Mouse (Mus musculus): ENCODE measurements at regions not wholly inside any gene's neighbourhood (a gene's known extent, or its start where the extent isn't known, plus 50 kb on each side); places are given as distances from the start of the nearest gene placed in this dataset.

- no peak for DNase-seq (ENCODE audit: extremely low spot score)
These were observed 79.8 kb upstream of the Tnik start for GRCm38 (mm10) chr3:28183061-28183762.

- DNase-seq (ENCODE audit: extremely low spot score) = peak; percentile 36
These were observed 77.5 kb upstream of the Tnik start for GRCm38 (mm10) chr3:28185518-28185917.

- no peak for DNase-seq (ENCODE audit: extremely low spot score)
These were observed 77.1 kb upstream of the Tnik start for GRCm38 (mm10) chr3:28185918-28186317.

- DNase-seq (ENCODE audit: extremely low spot score) = no peak
These were observed 73.6 kb upstream of the Tnik start for GRCm38 (mm10) chr3:28189371-28189770.

- no peak for DNase-seq (ENCODE audit: extremely low spot score)
These were observed 72.8 kb upstream of the Tnik start for GRCm38 (mm10) chr3:28190243-28190642.

GRCm38 (mm10) chr3:28194388-28194970, 68.5 kb upstream of the Tnik start:
- DNase-seq (ENCODE audit: extremely low spot score) = no peak

GRCm38 (mm10) chr3:28196786-28197185, 66.2 kb upstream of the Tnik start:
- no peak for DNase-seq (ENCODE audit: extremely low spot score)

- DNase-seq (ENCODE audit: extremely low spot score) = no peak
These were observed 53.7 kb upstream of the Tnik start for GRCm38 (mm10) chr3:28209304-28209703.

GRCm38 (mm10) chr3:28210847-28211803, 51.9 kb upstream of the Tnik start:
- DNase-seq (ENCODE audit: extremely low spot score) = no peak
